Mouse (Mus musculus) liver, embryonic 14.5 days (tissue): ENCODE results near the gene Olfr738.

Experiments
- CTCF ChIP-seq: IDR thresholded peaks from 2 replicates; pipeline ENCODE4 v1.5.1; 2016; ENCODE audit warnings: antibody characterized with exemption, low read depth, control low read depth
- EP300 ChIP-seq: IDR thresholded peaks from 2 replicates; pipeline ENCODE4 v1.6.1; 2016; ENCODE audit warnings: antibody characterized with exemption, low read depth

- TF ChIP-seq CTCF (no peak), EP300 (no peak)
Observed at GRCm38 (mm10) chr14:50407268-50407667, at the start of gene Olfr738.
